Mouse (Mus musculus): ENCODE results near the gene Selenoi. TPM values are rescaled to one million over a fixed set of nuclear protein-coding genes. Genes with fewer than 3 reads are reported as not detected.

The Selenoi gene
- total RNA-seq, 2 experiments from 2014 or later = 16.6 to 18.5 TPM

- no peak for DNase-seq
Observed at GRCm38 (mm10) chr5:30238533-30238932, 6.2 kb downstream of the Selenoi start.

GRCm38 (mm10) chr5:30240552-30240951 is 8.2 kb downstream of the Selenoi start:
- DNase-seq = no peak

- DNase-seq = no peak
Observed at GRCm38 (mm10) chr5:30242410-30242809, 10.0 kb downstream of the Selenoi start.

GRCm38 (mm10) chr5:30243741-30244140 is 11.4 kb downstream of the Selenoi start:
- DNase-seq = peak; percentile 5 to 19

GRCm38 (mm10) chr5:30245861-30246416 is 13.6 kb downstream of the Selenoi start:
- no peak for DNase-seq

GRCm38 (mm10) chr5:30247666-30248065 is 15.3 kb downstream of the Selenoi start:
- DNase-seq = no peak

GRCm38 (mm10) chr5:30255567-30256354 is 23.4 kb downstream of the Selenoi start:
- no peak for DNase-seq

GRCm38 (mm10) chr5:30258776-30259175 is 26.4 kb downstream of the Selenoi start:
- no peak for DNase-seq

- peak; percentile 43 to 50 for DNase-seq
Observed at GRCm38 (mm10) chr5:30270571-30271190, 38.3 kb downstream of the Selenoi start.

GRCm38 (mm10) chr5:30271599-30272281 is 39.4 kb downstream of the Selenoi start:
- peak; percentile 45 to 67 for DNase-seq

GRCm38 (mm10) chr5:30276361-30276760 is 44.0 kb downstream of the Selenoi start:
- no peak for DNase-seq

- no peak for DNase-seq
Observed at GRCm38 (mm10) chr5:30278952-30279351, 46.6 kb downstream of the Selenoi start.

GRCm38 (mm10) chr5:30279446-30279845 is 47.1 kb downstream of the Selenoi start:
- no peak for DNase-seq

GRCm38 (mm10) chr5:30280864-30281263 is 48.5 kb downstream of the Selenoi start:
- DNase-seq = no peak

- DNase-seq = peak; percentile 19 to 54
Observed at GRCm38 (mm10) chr5:30281291-30281732, 48.9 kb downstream of the Selenoi start, which contains the start of gene Drc1. Drc1 (plus strand) TSS chr5:30281388.

GRCm38 (mm10) chr5:30285944-30286799 is 53.8 kb downstream of the Selenoi start:
- no peak for DNase-seq

- DNase-seq = no peak
Observed at GRCm38 (mm10) chr5:30287106-30287882, 54.9 kb downstream of the Selenoi start.
